Mouse (Mus musculus): ENCODE data around the gene Rptor.

Gene Rptor

GRCm38 (mm10) chr11:119816798-119817361 is 214.2 kb downstream of the Rptor start:
- Histone ChIP-seq H3K36me3 (ENCODE audit: control insufficient read depth, insufficient read depth, low read length, poor library complexity, severe bottlenecking) (peaks cover 1% of the 10 kb centered on the region), H3K27me3 (ENCODE audit: control insufficient read depth, insufficient read depth, low read length, poor library complexity, severe bottlenecking) (no peaks in the 10 kb centered on the region)
- no peak for DNase-seq (ENCODE audit: low read depth, low spot score)

- Histone ChIP-seq H3K36me3 (ENCODE audit: control insufficient read depth, insufficient read depth, low read length, poor library complexity, severe bottlenecking) (peaks cover 1% of the 10 kb centered on the region), H3K27me3 (ENCODE audit: control insufficient read depth, insufficient read depth, low read length, poor library complexity, severe bottlenecking) (no peaks in the 10 kb centered on the region)
- no peak for DNase-seq (ENCODE audit: low read depth, low spot score)
Measured at GRCm38 (mm10) chr11:119817362-119817837, 214.7 kb downstream of the Rptor start.

GRCm38 (mm10) chr11:119817898-119818297 is 215.2 kb downstream of the Rptor start:
- no peak for DNase-seq (ENCODE audit: low read depth, low spot score)
- no peaks in the 10 kb centered on the region for H3K27me3 ChIP-seq (ENCODE audit: control insufficient read depth, insufficient read depth, low read length, poor library complexity, severe bottlenecking)
- H3K36me3 ChIP-seq (ENCODE audit: control insufficient read depth, insufficient read depth, low read length, poor library complexity, severe bottlenecking): peaks cover 1% of the 10 kb centered on the region

- Histone ChIP-seq H3K36me3 (ENCODE audit: control insufficient read depth, insufficient read depth, low read length, poor library complexity, severe bottlenecking) (no peaks in the 10 kb centered on the region), H3K27me3 (ENCODE audit: control insufficient read depth, insufficient read depth, low read length, poor library complexity, severe bottlenecking) (no peaks in the 10 kb centered on the region)
- DNase-seq (ENCODE audit: low read depth, low spot score): no peak
Measured at GRCm38 (mm10) chr11:119821514-119821913, 218.8 kb downstream of the Rptor start.

- Histone ChIP-seq H3K27me3 (ENCODE audit: control insufficient read depth, insufficient read depth, low read length, poor library complexity, severe bottlenecking) (no peaks in the 10 kb centered on the region), H3K36me3 (ENCODE audit: control insufficient read depth, insufficient read depth, low read length, poor library complexity, severe bottlenecking) (no peaks in the 10 kb centered on the region)
- no peak for DNase-seq (ENCODE audit: low read depth, low spot score)
Measured at GRCm38 (mm10) chr11:119824072-119824649, 221.5 kb downstream of the Rptor start.

GRCm38 (mm10) chr11:119825783-119826182 is 223.1 kb downstream of the Rptor start:
- Histone ChIP-seq H3K27me3 (ENCODE audit: control insufficient read depth, insufficient read depth, low read length, poor library complexity, severe bottlenecking) (no peaks in the 10 kb centered on the region), H3K36me3 (ENCODE audit: control insufficient read depth, insufficient read depth, low read length, poor library complexity, severe bottlenecking) (no peaks in the 10 kb centered on the region)
- DNase-seq (ENCODE audit: low read depth, low spot score): no peak

- Histone ChIP-seq H3K36me3 (ENCODE audit: control insufficient read depth, insufficient read depth, low read length, poor library complexity, severe bottlenecking) (no peaks in the 10 kb centered on the region), H3K27me3 (ENCODE audit: control insufficient read depth, insufficient read depth, low read length, poor library complexity, severe bottlenecking) (no peaks in the 10 kb centered on the region)
- no peak for DNase-seq (ENCODE audit: low read depth, low spot score)
Measured at GRCm38 (mm10) chr11:119826239-119826638, 223.5 kb downstream of the Rptor start.

- Histone ChIP-seq H3K27me3 (ENCODE audit: control insufficient read depth, insufficient read depth, low read length, poor library complexity, severe bottlenecking) (no peaks in the 10 kb centered on the region), H3K36me3 (ENCODE audit: control insufficient read depth, insufficient read depth, low read length, poor library complexity, severe bottlenecking) (no peaks in the 10 kb centered on the region)
- DNase-seq (ENCODE audit: low read depth, low spot score): no peak
Measured at GRCm38 (mm10) chr11:119829116-119829515, 226.4 kb downstream of the Rptor start.

GRCm38 (mm10) chr11:119831682-119832081 is 229.0 kb downstream of the Rptor start:
- no peak for DNase-seq (ENCODE audit: low read depth, low spot score)
- Histone ChIP-seq H3K36me3 (ENCODE audit: control insufficient read depth, insufficient read depth, low read length, poor library complexity, severe bottlenecking) (no peaks in the 10 kb centered on the region), H3K27me3 (ENCODE audit: control insufficient read depth, insufficient read depth, low read length, poor library complexity, severe bottlenecking) (no peaks in the 10 kb centered on the region)

- no peaks in the 10 kb centered on the region for H3K27me3 ChIP-seq (ENCODE audit: control insufficient read depth, insufficient read depth, low read length, poor library complexity, severe bottlenecking)
- DNase-seq (ENCODE audit: low read depth, low spot score): no peak
- H3K36me3 ChIP-seq (ENCODE audit: control insufficient read depth, insufficient read depth, low read length, poor library complexity, severe bottlenecking): no peaks in the 10 kb centered on the region
Measured at GRCm38 (mm10) chr11:119833311-119833710, 230.6 kb downstream of the Rptor start.

- DNase-seq (ENCODE audit: low read depth, low spot score): no peak
- Histone ChIP-seq H3K36me3 (ENCODE audit: control insufficient read depth, insufficient read depth, low read length, poor library complexity, severe bottlenecking) (no peaks in the 10 kb centered on the region), H3K27me3 (ENCODE audit: control insufficient read depth, insufficient read depth, low read length, poor library complexity, severe bottlenecking) (no peaks in the 10 kb centered on the region)
Measured at GRCm38 (mm10) chr11:119833877-119834804, 231.4 kb downstream of the Rptor start.

GRCm38 (mm10) chr11:119836326-119836725 is 233.6 kb downstream of the Rptor start:
- no peaks in the 10 kb centered on the region for H3K27me3 ChIP-seq (ENCODE audit: control insufficient read depth, insufficient read depth, low read length, poor library complexity, severe bottlenecking)
- DNase-seq (ENCODE audit: low read depth, low spot score): no peak

GRCm38 (mm10) chr11:119837786-119838185 is 235.1 kb downstream of the Rptor start:
- no peaks in the 10 kb centered on the region for H3K27me3 ChIP-seq (ENCODE audit: control insufficient read depth, insufficient read depth, low read length, poor library complexity, severe bottlenecking)
- H3K36me3 ChIP-seq (ENCODE audit: control insufficient read depth, insufficient read depth, low read length, poor library complexity, severe bottlenecking): no peaks in the 10 kb centered on the region
- DNase-seq (ENCODE audit: low read depth, low spot score): no peak

More at GRCm38 (mm10) chr11:119836326-119836725, 233.6 kb downstream of the Rptor start:
- no peaks in the 10 kb centered on the region for H3K36me3 ChIP-seq (ENCODE audit: control insufficient read depth, insufficient read depth, low read length, poor library complexity, severe bottlenecking)

GRCm38 (mm10) chr11:119839411-119840342 is 237.0 kb downstream of the Rptor start:
- DNase-seq (ENCODE audit: low read depth, low spot score): no peak
- no peaks in the 10 kb centered on the region for H3K27me3 ChIP-seq (ENCODE audit: control insufficient read depth, insufficient read depth, low read length, poor library complexity, severe bottlenecking)
- 0 out of 2 replicates have a peak, but pooled peaks cover 2% of the 10 kb centered on the region for H3K36me3 ChIP-seq (ENCODE audit: control insufficient read depth, insufficient read depth, low read length, poor library complexity, severe bottlenecking)

All from splenic B cell, adult 2 months (primary cell).